Mouse (Mus musculus): ENCODE data around the gene Gm4131. TPM values are rescaled to one million over a fixed set of nuclear protein-coding genes. Genes with fewer than 3 reads are reported as not detected.
"Not testable (repeated sequence)": the region's sequence is repeated elsewhere in the genome, so short reads cannot be mapped to it uniquely, and the experiment has no call there.

Gm4131 gene
- not detected for total RNA-seq (2021)

DNA sequence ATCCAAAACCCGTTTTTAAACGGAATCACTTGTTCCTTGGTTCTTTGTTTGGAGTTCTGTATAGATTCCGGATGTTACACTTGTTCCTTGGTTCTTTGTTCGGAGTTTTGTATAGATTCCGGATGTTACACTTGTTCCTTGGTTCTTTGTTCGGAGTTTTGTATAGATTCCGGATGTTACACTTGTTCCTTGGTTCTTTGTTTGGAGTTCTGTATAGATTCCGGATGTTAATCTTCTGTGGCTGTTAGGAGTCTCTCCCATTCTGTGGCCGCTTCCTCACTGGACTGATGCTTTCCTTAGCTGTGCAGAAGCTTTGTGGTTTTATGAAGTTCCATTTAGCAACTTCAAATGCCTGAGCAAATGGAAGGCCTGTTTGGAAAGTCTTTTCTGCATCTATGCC lies at the start of gene Gm4131:
Gene Gm4131 (minus strand): TSS at position 101 of the 400 bp plus-strand sequence.
- DNase-seq, result not testable (repeated sequence)

DNA sequence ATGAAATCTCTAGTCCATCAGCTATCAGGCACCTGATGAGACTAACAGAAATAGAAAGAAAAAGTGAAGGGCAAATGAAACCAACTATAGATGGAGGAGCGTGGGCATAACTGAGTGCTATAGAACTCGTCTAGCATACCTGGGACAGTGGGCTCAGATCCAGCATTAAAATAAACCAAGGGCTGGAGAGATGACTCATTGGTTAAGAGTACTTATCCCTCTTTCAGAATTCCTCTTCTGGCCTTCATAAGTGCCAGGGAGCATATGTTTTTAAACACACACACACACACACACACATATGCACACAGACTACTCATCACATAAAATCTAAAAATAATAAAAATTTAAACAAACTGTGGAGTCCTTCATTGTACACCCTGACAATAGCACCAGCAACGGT lies 43.2 kb upstream of the Gm4131 start:
- DNase-seq, result no peak

DNA sequence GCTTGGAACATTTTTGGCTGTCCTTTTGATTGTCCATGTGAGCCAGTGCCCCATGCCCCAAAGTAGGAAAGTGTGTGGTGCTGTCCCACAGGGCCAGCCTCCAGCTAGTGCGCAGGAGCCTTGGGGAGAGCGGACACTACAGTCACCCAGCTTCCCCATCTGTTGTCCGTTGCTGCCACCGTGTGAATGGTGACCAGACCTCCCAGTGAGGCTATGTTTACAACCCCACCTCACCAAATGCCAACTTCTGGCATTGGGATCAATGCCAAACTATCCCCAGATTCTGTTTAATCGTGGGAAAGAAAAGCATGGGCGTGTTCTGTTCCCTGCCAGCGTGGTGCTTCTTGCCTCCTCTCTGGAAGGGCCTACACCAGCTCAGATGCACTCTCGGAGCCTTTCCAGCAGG lies 41.1 kb upstream of the Gm4131 start:
- peak; percentile 15 for DNase-seq

DNA sequence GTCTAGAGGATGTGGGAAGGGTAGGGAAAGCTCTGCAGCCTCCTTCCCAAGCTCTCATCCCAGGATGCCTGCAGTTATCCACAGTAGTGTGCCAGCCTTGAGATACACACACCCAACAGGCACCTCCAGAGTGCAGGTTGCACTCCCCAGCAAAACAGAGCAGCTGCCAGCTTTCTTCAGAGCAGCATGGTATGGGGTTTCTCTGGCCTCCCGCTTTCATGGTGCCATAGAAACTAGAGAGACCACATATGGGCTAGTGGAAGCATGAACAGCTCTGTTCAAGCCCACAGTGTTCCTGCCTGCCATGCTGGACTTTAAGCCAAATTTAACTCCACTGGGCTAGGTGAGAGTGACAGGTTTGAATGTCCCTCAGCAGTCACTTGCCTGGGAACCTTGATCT lies 36.1 kb upstream of the Gm4131 start:
- no peak for DNase-seq

DNA sequence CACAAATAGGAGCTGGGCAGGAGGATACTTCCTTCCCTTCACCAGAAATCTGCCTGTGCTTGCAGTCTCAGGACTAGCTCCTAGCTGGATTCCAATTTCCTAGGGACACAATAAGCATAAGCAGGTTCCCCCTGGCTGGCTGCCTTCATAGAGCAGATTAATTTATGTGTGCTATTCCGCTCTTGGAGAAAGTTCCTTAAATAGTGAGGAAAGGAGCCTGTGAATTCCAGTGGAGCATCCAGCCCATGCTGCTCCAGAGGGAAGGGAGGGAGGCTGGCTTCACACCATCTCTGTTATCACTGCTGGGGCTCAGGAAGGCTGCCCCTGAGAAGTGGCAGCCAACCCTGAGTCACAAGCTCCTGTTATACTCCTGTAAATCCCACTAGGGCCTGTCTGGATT lies 35.5 kb upstream of the Gm4131 start:
- DNase-seq, result no peak

DNA sequence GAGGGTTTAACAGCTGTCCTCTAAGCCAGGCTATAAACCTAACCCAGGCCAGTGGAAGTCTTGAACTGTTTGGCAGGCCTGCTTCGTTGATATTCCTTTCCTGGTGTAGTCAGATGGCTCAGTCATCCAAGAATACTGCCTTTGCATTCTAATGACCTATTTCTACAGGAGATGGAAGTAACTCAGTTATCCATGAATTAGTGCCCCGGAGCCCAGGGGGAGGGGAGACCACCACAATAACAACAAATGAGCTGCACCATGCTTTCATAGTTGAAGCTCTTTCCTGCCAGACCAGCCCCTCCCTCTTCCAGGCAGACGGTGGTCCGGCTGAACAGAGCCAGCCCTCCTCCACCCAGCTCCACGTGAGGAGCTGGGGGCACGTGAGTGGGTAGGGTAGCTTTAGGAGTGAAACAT lies 33.4 kb upstream of the Gm4131 start:
- DNase-seq, result no peak

DNA sequence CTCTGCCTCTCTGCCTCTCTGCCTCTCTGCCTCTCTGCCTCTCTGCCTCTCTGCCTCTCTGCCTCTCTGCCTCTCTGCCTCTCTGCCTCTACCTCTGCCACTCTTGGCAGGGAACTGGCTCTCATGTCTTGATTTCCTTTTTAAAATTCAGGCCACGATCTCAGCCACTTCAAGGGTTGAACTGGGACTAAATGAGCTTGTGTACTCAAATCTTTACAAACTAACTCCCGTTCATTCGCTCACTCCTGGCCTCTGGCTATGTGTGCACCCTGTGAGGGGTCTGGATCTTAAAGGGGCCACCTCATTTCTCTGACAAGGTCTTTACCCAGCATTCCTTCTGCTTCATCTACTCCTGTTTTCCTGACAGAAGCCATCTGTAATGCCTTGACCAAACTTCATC lies 18.6 kb upstream of the Gm4131 start:
- DNase-seq, result no peak

DNA sequence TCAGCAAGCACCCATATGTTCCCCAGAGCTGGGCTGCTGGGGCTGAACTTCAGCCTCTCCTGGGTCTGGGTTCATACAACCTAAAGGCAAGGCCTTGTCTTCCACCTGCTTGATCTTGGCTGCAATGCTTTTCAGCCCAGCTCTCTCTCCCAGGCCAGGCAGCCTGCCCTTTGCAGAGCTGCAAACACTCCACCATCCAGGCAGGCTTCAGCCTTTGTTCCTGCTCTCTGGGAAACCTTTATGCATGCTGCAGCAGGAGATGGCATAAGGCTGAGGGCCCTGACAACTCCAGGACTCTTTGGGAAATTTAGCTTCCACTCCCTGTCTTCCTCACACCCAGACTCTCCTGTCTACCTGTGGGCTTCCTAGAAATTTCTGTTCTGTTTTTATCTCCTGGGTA lies 17.9 kb upstream of the Gm4131 start:
- DNase-seq, result no peak

DNA sequence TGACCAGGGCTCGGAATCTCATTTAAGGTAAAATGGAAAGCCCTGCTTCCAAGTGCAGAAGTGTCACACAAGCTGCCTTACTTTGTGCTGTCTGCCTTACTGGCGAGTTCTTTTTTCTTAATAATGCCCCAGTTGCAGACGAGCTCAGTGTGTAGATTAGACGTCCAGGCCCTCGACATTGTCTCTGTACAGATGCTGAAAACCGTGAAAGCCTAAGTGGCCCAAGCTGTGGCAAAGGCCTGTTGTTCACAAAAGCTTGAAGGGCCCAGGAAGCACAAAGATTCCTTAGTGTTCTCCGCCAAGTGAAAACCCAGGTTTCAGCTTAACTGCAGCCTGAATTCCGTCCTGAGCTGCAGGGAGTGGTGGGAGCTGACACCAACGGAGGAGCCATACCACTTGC lies 15.0 kb upstream of the Gm4131 start:
- no peak for DNase-seq

DNA sequence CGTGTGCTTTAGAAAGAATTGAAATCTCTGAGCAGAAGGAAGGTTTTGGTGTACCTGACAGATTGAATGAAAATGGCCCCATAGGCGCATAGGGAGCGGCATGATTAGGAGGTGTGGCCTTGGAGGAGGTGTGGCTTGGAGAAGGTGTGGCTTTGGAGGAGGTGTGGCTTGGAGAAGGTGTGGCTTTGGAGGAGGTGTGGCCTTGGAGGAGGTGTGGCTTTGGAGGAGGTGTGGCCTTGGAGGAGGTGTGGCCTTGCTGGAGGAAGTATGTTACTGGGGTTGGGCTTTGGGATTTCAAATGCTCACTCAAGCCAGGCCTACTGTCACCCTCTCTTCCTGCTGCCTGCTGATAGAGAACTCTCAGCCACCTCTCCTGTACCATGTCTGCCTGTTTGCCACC lies 14.2 kb upstream of the Gm4131 start:
- DNase-seq, result no peak

DNA sequence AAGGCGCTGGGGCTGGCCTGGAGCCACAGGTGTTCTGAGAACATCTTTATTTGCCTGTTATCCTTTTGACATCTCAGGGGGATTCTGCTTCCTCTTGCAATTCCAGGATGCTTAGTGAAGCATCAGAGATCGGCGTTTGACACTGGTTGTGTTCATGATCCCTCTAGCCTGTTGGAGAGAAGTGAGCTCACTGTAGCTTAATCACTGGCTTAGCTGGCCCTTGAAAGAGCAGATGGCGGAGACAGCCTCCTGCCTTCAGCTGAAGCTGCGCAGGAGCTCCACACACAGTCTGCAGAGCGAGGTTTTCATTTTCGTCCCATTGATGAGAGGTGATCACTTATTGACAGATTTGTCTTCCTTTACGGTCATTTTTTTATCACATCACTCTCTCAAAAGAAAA lies 9.1 kb upstream of the Gm4131 start:
- DNase-seq, result no peak

DNA sequence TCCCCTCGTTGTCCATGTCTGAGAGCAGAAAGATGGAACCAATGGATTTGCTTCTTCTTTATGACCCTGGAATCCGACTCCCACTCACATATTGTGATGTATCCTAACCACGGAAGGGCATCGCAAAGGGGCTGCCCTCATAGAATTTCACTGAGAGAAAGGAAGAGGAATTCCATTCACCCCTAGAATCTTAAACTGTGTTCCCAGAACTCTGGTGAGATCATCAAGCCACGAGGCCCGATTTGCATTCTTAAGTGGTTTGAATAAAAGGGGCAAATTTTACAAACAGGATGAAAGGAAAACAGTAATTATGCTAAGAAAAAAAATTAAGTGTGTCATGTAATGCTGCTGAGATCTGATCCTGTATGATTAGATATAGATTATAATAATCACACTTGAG lies 8.2 kb upstream of the Gm4131 start:
- no peak for DNase-seq

DNA sequence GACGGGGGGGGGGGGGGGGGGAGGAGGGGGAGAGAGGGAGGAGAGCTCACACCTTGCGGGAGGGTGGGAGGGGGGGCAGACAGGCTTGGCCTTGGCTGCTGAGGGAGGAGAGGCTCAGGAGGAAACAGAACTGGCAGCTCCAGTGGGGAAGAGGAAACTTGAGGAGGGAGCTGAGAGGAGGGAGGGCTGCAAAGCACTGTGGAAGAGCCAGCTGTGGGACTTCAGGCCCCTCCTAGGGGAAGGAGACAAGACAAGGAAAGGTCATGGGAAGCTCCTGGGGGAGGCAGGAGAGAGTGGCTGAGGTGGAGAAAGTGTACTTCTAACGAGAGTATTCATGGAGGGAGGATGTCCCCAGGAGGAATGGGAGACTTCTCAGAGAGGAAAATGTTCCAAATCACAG lies 6.7 kb upstream of the Gm4131 start:
- no peak for DNase-seq

DNA sequence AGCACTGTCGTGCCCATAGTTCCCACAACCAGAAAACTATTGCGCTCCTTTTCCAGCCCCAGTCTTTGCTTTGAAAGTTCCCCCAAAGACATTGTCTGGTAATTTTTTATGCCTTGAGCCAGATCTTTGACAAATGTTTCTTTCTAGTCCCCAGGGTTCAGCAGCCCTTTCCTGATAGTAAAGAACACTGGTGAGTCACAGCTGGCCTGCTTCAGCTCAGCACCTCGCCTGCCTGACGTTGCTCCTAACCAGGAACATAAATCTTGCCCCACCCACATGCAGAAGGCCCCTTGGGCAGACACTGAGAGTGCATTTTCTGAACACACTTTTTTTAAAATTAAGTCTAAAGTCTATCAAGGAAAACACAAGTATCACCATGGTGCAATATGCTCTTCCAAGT lies 3.6 kb upstream of the Gm4131 start:
- peak; percentile 23 for DNase-seq

DNA sequence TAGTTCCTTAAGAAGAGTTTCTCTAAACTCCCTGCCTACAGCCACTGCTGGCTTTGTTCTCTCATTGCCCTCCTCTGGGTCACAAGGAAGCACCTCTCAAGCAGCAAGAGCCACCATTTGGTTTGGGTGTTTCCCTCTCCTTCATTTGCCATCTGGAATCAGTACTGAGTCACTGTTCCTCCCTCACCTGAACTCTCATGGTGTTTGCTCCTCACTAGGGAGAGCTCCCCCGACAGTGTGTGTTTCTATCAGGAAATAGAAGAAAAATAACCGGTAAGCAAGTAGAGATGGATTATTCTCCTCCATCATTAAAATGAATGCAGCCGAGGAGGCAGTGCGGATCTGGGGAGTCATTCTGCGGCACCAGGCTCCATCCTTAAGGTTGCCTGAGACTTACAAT lies 2.7 kb upstream of the Gm4131 start:
- DNase-seq, result no peak

DNA sequence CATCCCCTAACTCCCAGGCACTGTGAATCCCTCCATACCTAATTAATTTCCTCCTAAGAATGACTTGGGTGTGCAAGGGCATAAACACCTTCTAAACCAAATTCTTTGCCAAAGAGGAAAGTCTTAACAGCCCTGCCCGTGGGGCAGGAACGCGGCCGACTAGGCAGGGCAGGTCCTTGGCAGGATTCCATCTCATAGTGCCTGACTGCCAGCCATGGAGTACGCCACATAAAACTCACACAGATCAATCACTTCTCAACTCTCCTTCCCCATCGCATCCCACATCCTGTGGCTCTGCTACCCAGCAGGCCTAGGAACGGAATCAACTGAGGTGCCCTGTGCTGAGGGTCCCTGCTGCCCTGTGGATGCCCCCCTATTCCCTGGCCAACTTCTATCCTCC lies 3.0 kb downstream of the Gm4131 start:
- no peak for DNase-seq

DNA sequence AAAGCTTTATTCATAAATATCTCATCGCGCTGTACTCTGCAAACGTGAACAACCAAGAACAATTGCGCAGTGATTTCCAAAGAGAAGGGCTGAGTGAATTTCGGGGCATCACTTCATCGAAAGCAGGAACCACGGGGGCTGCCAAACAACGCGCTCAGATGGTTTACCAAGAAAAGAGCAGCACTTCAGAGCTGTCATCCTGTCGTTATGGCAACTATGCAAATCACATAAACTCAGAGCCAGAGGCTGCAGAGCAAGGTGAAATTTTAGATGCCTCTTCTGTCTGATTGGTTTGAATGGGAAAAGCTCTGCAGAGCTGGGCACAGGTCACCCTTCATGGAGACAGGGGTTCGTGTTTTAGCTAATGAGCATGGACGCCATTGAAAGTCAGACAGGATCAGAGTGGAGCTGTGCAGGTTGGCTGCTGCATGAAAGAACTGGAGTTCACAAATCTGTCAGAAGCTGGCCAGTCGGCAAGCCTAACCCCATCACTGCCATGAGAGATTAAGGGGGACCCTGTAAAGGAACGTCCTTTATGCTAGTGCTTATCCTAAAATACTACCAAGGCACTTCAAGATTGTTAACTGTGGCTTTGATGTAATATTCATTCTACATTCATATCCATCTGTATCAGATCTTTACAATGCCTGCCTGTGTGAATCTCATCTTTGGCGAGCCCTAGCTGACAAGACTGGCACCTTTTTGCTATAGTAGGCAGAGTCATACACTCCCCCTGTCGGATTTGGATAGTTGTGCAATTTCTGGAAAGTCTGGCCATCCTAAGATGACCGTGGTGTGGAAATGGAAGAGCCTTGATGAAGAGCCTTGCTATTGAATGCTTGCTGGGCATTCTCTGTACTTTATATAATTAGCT lies 4.6 kb downstream of the Gm4131 start:
- DNase-seq, result no peak

DNA sequence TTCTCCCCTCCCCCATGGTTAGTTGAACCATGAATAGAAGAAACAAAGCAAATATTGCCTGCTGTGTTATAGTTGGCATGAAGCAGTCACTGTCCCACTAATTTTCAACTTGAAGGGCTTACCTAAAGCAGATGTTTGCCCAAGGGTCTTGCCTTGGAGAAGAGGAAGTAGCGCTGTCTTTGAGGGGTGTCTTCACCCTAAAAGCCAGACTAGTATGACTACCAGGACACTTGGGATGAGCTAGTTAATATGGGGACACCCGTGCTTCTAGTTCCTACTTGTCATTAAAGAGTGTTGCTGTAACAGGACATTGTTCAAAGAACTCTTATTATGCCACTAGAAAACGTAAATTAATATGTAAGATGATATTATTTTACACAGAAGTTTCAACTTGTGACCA lies 9.6 kb downstream of the Gm4131 start:
- no peak for DNase-seq

DNA sequence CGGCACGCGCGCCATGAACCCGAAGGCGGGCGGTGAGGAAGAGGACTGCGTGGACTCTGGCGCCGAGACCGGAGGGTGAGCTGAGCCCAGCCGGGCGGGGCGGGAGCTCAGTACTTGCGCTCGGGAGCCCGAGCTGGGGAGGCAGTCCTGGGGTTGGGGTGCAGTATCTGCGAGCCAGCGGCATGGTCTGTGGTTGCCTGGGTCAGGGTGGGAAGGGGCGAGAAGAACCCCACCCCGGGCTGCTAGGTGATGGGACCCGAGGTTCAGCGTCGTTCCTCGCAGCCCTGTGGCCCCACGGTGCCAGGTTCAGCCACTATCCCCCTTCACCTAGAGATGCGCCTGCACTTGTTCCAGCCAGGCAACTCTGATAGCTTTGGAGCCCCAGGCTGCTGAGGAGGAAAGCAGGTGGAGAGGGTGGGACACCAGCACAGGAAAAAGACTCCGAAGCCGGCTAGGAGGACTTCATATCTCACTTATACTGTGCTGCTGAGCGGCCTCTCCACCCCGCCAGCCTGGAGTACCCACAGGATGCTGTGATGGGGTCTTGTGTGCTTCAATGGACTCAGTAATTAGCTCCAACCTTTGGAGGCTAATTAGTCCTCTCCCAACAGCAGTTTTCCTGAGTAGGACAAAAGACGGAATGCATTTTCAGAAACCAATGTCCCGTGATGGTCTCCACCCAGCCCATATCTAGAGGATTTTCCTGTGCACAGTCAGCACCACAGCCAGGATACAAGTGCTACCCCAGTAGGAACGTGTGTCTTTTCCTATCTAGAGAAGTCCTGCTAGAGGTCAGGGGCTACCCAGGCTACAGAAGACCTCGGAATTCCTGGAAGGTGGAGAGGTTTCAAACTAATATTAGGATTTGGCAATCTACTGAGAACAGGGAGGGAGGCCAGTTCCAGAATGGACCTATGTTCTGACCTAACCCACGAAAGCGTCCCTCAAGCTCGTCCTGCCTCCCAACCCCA lies 10.6 kb downstream of the Gm4131 start:
- DNase-seq, result no peak

DNA sequence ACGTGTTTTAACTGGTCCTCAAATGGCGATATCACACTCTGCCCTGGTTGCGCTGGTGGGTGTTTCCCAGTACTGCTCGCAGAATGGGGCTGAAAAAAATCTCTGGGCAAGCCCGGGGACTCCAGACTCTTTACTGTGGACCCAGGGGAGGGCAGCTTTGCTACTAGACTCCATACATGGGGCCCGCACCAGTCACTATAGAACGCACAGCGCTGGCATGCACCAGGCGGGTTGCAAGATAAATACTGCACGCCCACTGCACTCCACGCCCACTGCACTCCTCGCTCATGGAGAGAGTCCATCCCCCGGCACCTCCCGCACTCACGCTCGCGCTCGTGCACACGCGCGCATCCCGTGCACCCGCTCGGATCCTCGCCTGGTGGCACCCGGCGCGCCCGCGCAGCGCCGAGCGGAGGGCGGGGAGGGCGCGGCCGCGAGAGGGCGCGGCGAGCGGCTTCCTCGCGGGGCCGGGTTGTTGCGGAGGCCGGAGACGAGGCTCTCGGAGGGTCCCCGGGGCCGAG lies 11.4 kb downstream of the Gm4131 start, which contains the start of gene Fam124a:
Gene Fam124a (plus strand): TSS at position 429 of the 521 bp plus-strand sequence.
- peak; percentile 70 for DNase-seq

DNA sequence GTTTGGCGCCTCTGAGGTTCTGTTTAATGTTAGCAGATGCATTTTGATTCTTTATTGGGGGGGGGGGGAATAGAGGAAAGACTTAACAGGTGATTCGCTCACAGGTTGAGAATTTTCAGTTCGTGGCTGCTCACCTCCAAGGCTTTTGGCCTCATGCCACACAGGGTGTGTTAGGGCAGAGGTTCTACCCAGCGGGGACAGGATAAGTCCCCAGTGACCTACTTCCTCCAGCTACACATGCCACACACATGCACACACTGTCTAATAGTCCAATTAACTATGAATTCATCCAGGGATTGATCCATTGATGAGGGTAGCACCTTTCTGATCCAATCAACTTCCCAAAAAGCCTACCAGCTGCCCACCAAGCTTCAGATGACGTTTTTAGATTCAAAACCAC lies 12.9 kb downstream of the Gm4131 start:
- DNase-seq, result no peak

DNA sequence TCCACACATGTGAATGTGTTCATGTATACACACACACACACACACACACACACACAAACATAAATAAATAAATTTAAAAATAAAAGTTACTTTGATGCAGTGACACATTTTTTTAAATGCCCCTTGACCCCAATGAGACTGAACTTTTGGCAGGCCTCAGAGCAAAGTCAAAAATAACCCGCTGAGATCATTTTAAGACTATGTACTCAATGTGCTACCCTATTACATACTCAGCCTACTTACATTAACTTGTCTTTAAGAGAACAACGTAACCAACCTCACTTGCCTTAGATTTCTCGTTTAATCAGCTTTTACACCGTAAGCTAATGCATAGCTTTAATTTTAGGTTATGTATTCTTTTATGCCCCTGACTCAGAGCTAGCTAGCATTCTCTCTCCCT lies 13.9 kb downstream of the Gm4131 start:
- no peak for DNase-seq

DNA sequence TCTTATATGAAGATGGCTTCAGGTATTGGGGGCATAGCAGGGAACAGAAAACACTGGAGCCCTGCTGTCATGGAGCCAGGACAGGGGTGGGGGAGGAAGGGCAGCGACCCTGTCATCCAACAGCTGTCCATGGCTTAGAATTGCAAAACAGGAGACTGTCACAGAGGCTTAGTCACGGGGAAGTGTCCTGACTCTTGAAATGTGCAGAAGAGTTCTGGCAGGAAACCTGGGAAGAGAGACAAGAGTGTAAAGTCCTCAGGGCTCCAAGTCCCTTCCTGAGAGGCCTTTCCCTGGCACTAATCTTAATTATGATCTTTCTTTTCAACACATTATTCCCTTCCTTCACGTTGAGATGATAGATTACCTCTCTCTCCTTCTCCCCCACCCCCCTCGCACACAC lies 16.6 kb downstream of the Gm4131 start:
- no peak for DNase-seq
